Mouse (Mus musculus): ENCODE measurements around the gene Gm17490.
A peak's percentile ranks its signal among the peaks of the same experiment; 100 is the strongest.
"Not testable (repeated sequence)": the region's sequence is repeated elsewhere in the genome, so short reads cannot be mapped to it uniquely, and the experiment has no call there.

Gene Gm17490

GRCm38 (mm10) chr2:11623726-11624125 lies 2.3 kb downstream of the Gm17490 start:
- no peak for DNase-seq (ENCODE audit: low spot score in 2 of 2)

GRCm38 (mm10) chr2:11623173-11623572 lies 2.9 kb downstream of the Gm17490 start:
- no peak for DNase-seq (ENCODE audit: low spot score in 2 of 2)

GRCm38 (mm10) chr2:11619598-11619997 lies 6.5 kb downstream of the Gm17490 start:
- no peak for DNase-seq (ENCODE audit: low spot score in 2 of 2)

GRCm38 (mm10) chr2:11616846-11617245 lies 9.2 kb downstream of the Gm17490 start:
- DNase-seq (ENCODE audit: low spot score in 2 of 2): no peak

- DNase-seq (ENCODE audit: low spot score in 2 of 2): not testable (repeated sequence)
Measured at GRCm38 (mm10) chr2:11612939-11613338, 13.1 kb downstream of the Gm17490 start.

- DNase-seq (ENCODE audit: low spot score in 2 of 2): not testable (repeated sequence)
Measured at GRCm38 (mm10) chr2:11606718-11607117, 19.3 kb downstream of the Gm17490 start.

- no peak for DNase-seq (ENCODE audit: low spot score in 2 of 2)
Measured at GRCm38 (mm10) chr2:11604911-11605310, 21.2 kb downstream of the Gm17490 start.

GRCm38 (mm10) chr2:11604053-11604452 lies 22.0 kb downstream of the Gm17490 start, which contains the start of gene Rbm17:
Gene Rbm17, minus strand, starts transcription at chr2:11604153.
- DNase-seq (ENCODE audit: low spot score in 2 of 2): no peak

- peak; percentile 90 to 92 for DNase-seq (ENCODE audit: low spot score in 2 of 2)
Measured at GRCm38 (mm10) chr2:11602506-11603489, 23.3 kb downstream of the Gm17490 start.

- DNase-seq (ENCODE audit: low spot score in 2 of 2): no peak
Measured at GRCm38 (mm10) chr2:11601795-11602194, 24.3 kb downstream of the Gm17490 start.

- no peak for DNase-seq (ENCODE audit: low spot score in 2 of 2)
Measured at GRCm38 (mm10) chr2:11597906-11598305, 28.2 kb downstream of the Gm17490 start.

GRCm38 (mm10) chr2:11596690-11597089 lies 29.4 kb downstream of the Gm17490 start:
- DNase-seq (ENCODE audit: low spot score in 2 of 2): no peak

GRCm38 (mm10) chr2:11587996-11588395 lies 38.1 kb downstream of the Gm17490 start:
- DNase-seq (ENCODE audit: low spot score in 2 of 2): no peak

- DNase-seq (ENCODE audit: low spot score in 2 of 2): no peak
Measured at GRCm38 (mm10) chr2:11579399-11579798, 46.7 kb downstream of the Gm17490 start.

GRCm38 (mm10) chr2:11578187-11578586 lies 47.9 kb downstream of the Gm17490 start:
- no peak for DNase-seq (ENCODE audit: low spot score in 2 of 2)

Data from urinary bladder, postnatal 4 days (tissue).